Mouse (Mus musculus): ENCODE results near the gene Larp4.

The Larp4 gene

GRCm38 (mm10) chr15:100006180-100006579, 36.3 kb downstream of the Larp4 start:
- no peak for DNase-seq (ENCODE audit: low spot score)

GRCm38 (mm10) chr15:100018280-100018899, 48.5 kb downstream of the Larp4 start:
- DNase-seq (ENCODE audit: low spot score) = no peak

GRCm38 (mm10) chr15:100021175-100021574, 51.3 kb downstream of the Larp4 start:
- no peak for DNase-seq (ENCODE audit: low spot score)

- DNase-seq (ENCODE audit: low spot score) = peak; percentile 50
Measured at GRCm38 (mm10) chr15:100022923-100023322, 53.1 kb downstream of the Larp4 start.

- no peak for DNase-seq (ENCODE audit: low spot score)
Measured at GRCm38 (mm10) chr15:100025076-100025834, 55.4 kb downstream of the Larp4 start.

- DNase-seq (ENCODE audit: low spot score) = no peak
Measured at GRCm38 (mm10) chr15:100028133-100028532, 58.3 kb downstream of the Larp4 start.

GRCm38 (mm10) chr15:100029497-100029896, 59.6 kb downstream of the Larp4 start:
- DNase-seq (ENCODE audit: low spot score) = peak; percentile 18

- DNase-seq (ENCODE audit: low spot score) = no peak
Measured at GRCm38 (mm10) chr15:100029900-100030299, 60.0 kb downstream of the Larp4 start.

GRCm38 (mm10) chr15:100032546-100032945, 62.7 kb downstream of the Larp4 start:
- peak; percentile 28 for DNase-seq (ENCODE audit: low spot score)

- DNase-seq (ENCODE audit: low spot score) = peak; percentile 94
Measured at GRCm38 (mm10) chr15:100038470-100038971, 68.7 kb downstream of the Larp4 start, which contains the start of gene Dip2b. TSS of gene Dip2b (plus strand) at chr15:100038664.

- peak; percentile 45 for DNase-seq (ENCODE audit: low spot score)
Measured at GRCm38 (mm10) chr15:100039001-100039701, 69.3 kb downstream of the Larp4 start.

- no peak for DNase-seq (ENCODE audit: low spot score)
Measured at GRCm38 (mm10) chr15:100040541-100041266, 70.8 kb downstream of the Larp4 start.

GRCm38 (mm10) chr15:100041267-100042047, 71.6 kb downstream of the Larp4 start:
- peak; percentile 37 for DNase-seq (ENCODE audit: low spot score)

- no peak for DNase-seq (ENCODE audit: low spot score)
Measured at GRCm38 (mm10) chr15:100042048-100042400, 72.2 kb downstream of the Larp4 start.

- DNase-seq (ENCODE audit: low spot score) = no peak
Measured at GRCm38 (mm10) chr15:100045576-100045975, 75.7 kb downstream of the Larp4 start.

GRCm38 (mm10) chr15:100049496-100050087, 79.7 kb downstream of the Larp4 start:
- DNase-seq (ENCODE audit: low spot score) = no peak

- no peak for DNase-seq (ENCODE audit: low spot score)
Measured at GRCm38 (mm10) chr15:100050940-100051339, 81.1 kb downstream of the Larp4 start.

GRCm38 (mm10) chr15:100052726-100053125, 82.9 kb downstream of the Larp4 start:
- DNase-seq (ENCODE audit: low spot score) = no peak

GRCm38 (mm10) chr15:100056397-100056908, 86.6 kb downstream of the Larp4 start:
- DNase-seq (ENCODE audit: low spot score) = no peak

GRCm38 (mm10) chr15:100057698-100058097, 87.8 kb downstream of the Larp4 start:
- DNase-seq (ENCODE audit: low spot score) = no peak

- no peak for DNase-seq (ENCODE audit: low spot score)
Measured at GRCm38 (mm10) chr15:100058143-100058542, 88.3 kb downstream of the Larp4 start.

All from lung, postnatal 25 days (tissue).